Mouse (Mus musculus) brain, embryonic 14.5 days (tissue): ENCODE measurements at regions not wholly inside any gene's neighbourhood (a gene's known extent, or its start where the extent isn't known, plus 50 kb on each side); places are given as distances from the start of the nearest gene placed in this dataset.

ENCODE experiments used
- CTCF ChIP-seq: fragments of 200-500 bp; IDR thresholded peaks from 2 replicates; pipeline ENCODE4 v1.5.1; 2012; ENCODE audit warnings: inconsistent platforms, mild to moderate bottlenecking, moderate library complexity, borderline replicate concordance; ENCODE audit not compliant: insufficient read depth, insufficient read length; ENCODE audit errors: extremely low read depth
- POLR2A ChIP-seq: fragments of 200-500 bp; IDR thresholded peaks from 2 replicates; pipeline ENCODE4 v1.6.1; 2012; ENCODE audit warnings: mild to moderate bottlenecking, inconsistent platforms, borderline replicate concordance; ENCODE audit not compliant: poor library complexity, insufficient read depth, insufficient read length, severe bottlenecking; ENCODE audit errors: extremely low read depth

DNA sequence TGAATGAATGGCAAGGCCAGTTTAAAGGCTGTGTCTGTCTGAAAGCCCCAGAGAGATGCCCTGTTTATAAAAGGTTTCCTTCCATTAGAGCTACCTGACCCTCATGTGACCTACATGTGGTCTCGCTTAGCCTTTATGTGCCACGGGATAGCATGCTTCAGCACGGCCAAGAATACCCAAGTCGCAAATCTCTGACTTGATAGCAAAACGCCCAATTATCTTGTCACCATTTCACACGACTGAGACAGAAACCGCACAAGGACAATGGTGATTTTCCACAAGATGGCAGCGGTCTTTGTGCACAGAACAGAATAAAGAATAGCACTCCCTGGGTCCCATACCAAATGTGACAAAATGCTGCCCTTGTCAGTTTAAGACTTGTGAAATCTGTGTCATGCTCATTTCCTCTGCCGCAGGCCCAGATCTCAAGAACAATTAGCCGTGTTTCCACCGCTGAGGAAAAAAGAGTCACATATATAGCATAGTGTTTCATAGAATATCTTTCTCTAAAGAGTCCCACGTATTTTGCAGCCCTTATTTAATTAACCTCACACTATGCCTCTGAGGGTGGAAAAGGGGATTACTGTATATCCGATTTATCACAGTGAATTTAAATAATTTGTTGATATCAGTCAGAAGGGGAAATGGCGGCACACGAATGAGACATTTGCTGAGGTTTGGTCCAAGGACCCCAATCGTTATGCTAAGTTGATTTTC, 118.3 kb upstream of the Cwc22 start:
- TF ChIP-seq CTCF (no peak), POLR2A (no peak)
